Mouse (Mus musculus) cortical plate, adult 2 months (tissue): ENCODE results near the gene Mllt3. TPM values are rescaled to one million over a fixed set of nuclear protein-coding genes. Genes with fewer than 3 reads are reported as not detected.

Source experiments
- H3K27ac ChIP-seq: fragments of 200-500 bp; 2 replicates; pipeline ENCODE4 v1.5.1; 2012; ENCODE audit warnings: low read length, control low read depth, inconsistent platforms; ENCODE audit not compliant: insufficient read depth
- H3K4me1 ChIP-seq: fragments of 200-500 bp; 2 replicates; pipeline ENCODE4 v1.6.1; 2011; ENCODE audit warnings: low read length; ENCODE audit not compliant: control insufficient read depth, insufficient read depth
- H3K4me3 ChIP-seq: fragments of 200-500 bp; 2 replicates; pipeline ENCODE4 v1.5.1; 2011; ENCODE audit warnings: mild to moderate bottlenecking, low read length, control low read depth; ENCODE audit not compliant: insufficient read depth
- CTCF ChIP-seq: fragments of 200-500 bp; IDR thresholded peaks from 2 replicates; pipeline ENCODE4 v1.5.1; 2011; ENCODE audit warnings: mild to moderate bottlenecking, control low read depth, low read length; ENCODE audit not compliant: insufficient read depth; ENCODE audit errors: extremely low read depth
- POLR2A ChIP-seq: fragments of 200-500 bp; IDR thresholded peaks from 2 replicates; pipeline ENCODE4 v1.6.1; 2011; ENCODE audit warnings: mild to moderate bottlenecking, low read length, control low read depth; ENCODE audit not compliant: insufficient read depth; ENCODE audit errors: extremely low read depth
- polyA plus RNA-seq: library from polyadenylated mRNA; depleted of rRNA; stranded (reverse); fragments of >200 nt; gene quantifications from 2 replicates; pipeline ENCODE4 v1.2.3, GENCODE M21; 2012; rRNA removed

Mllt3 gene
- polyA plus RNA-seq, 1 experiment: 23.2 TPM

DNA sequence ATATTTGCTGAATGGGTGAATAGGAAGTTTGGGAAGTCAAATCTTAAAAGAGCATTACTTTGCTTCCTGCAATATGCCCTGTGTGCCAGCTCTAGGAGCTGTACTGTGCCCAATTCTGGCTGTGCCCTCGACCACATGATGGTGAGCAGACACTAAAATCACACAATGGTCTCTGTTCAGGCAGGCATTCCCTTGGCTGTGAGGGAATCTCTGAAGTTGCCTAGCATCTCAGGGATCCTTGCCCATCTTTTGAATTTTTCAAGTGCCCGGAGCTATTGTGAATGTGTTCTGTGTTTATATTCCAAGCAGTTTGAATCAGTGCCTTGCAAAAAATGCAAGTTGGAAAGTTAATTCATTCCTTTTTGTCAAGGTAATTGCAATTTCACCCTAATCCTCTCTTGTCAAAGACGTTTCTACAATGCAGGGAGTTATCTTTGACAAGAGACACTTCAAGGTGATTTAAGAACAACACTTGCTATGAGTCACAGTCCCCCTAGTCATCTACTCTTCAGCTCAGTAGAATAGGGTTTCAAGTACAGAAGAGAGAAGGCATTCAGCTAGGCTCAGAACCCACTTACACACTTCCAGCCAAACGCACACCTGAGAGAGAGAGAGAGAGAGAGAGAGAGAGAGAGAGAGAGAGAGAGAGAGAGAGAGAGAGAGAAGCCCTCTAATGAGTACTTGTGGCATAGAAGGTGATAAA, 283.5 kb downstream of the Mllt3 start:
- Histone ChIP-seq H3K27ac (no peak overlapping the region), H3K4me3 (no peak overlapping the region), H3K4me1 (peaks cover 2% of the 10 kb centered on the region; the same call in 1 of the 2 replicates)
- TF ChIP-seq POLR2A (no peak), CTCF (no peak)

DNA sequence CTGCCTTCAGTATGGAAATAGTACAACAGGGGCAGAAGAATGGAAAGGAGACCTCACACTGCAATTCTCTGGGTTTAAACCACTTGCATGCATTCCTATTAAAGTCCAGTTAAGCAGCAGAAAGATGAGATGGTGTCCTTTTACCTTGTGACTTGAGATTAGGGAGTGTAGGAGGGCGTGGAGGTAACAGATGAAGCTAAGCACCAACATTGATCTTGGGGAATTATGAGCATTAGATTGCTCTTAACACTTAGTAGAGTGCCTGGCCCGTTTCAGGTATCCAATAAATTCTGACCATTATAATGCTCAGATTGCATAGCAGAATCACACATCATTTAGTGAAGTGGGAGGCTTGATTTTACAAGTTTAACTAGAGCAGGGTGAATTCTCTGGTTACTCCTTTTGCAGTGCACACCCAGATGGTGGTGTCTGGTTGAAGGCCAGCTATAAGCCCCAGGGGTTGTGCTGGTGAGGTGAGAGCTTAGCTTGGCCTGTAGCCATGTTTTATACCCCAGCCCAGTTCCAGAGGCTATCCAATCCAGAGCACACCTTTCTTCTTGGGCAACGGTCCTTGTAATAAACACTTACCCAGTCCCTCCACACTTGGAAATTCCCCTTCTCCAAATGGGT, 288.0 kb downstream of the Mllt3 start:
- Histone ChIP-seq H3K4me3 (no peak overlapping the region), H3K27ac (no peak overlapping the region)
- no peak for TF ChIP-seq CTCF
- no peak for TF ChIP-seq POLR2A

DNA sequence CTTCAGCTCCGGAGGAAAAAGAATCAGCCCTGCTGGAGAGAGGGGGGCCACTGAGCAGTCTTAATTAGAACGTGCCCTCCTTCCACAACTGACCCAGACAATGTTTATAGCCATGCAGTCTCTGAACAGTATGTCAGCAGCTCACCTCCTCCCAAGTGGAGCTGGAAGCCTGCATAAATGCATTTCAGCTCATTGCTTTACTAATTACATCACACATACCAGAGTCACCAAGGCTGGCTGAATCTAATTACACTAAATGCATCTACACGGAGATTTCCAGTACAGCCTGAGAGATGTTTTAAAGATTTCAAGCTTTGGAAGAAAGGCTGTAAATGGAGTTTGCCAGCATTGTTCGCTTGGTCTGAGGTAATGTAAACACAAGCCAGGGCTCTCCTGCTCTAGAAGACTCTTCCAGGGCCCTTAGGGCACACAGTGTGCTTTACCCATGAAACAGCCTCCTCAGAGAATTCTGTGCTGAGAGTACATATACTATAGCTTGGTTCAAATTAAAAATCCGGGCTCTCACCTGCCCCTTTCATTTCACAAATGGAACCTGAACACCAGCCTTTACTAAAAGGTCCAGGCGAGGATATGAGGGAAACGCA, 293.5 kb downstream of the Mllt3 start:
- Histone ChIP-seq H3K4me1 (no peaks in the 10 kb centered on the region), H3K4me3 (no peak overlapping the region), H3K27ac (no peak overlapping the region)
- TF ChIP-seq CTCF (no peak), POLR2A (no peak)

More for the DNA sequence above, 288.0 kb downstream of the Mllt3 start:
- H3K4me1 ChIP-seq: peaks cover 2% of the 10 kb centered on the region; the same call in 1 of the 2 replicates

DNA sequence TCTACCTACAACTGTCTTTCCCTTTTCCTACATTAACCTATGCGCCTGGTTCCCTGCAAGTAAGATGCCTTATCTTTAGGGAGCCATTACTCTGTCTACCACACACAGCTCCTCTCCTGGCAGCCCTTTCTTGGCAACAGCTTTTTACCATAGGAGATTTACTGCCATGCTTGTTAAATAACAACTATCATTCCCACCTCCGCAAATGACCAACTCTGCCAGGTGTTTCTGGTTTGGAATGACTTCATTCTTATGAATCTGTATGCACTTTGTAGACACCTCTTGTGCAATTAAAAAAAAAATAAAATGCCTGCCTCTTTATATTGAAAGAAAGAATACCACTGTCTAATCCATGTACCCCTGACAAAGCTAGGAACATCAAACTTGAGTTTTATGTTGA, 294.1 kb downstream of the Mllt3 start:
- Histone ChIP-seq H3K27ac (no peak overlapping the region), H3K4me1 (no peaks in the 10 kb centered on the region), H3K4me3 (no peak overlapping the region)
- TF ChIP-seq POLR2A: no peak

DNA sequence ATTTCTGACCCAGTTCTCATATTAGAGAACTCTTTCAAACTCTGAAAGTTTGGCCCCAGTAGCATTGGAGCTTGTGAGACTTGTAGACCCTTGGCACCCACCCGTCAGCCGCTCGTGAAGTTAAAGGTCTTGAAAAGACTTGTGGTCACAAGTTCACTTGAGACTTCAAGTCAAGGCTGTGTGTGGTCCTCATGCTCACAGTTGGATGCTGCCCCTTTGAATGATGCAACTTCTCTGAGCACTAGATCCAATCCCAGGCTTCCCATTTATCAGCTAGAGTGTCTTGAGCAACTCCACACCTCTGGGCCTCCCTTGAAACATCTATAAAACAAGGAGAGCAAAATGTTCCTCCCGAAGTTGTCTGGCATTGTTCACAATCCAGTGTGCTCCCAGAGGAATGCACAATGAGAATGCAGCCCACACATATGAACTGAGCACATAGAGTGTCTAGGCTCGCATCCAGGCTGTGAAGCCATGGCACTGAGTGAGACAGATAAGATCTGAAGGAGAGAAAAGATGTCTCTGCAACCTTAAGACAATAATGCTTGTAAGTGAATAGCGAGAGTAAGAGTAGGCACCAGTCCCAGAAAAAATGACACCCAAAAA, 295.9 kb downstream of the Mllt3 start:
- no peak for TF ChIP-seq CTCF
- TF ChIP-seq POLR2A: no peak
- H3K4me1 ChIP-seq: no peaks in the 10 kb centered on the region
- no peak overlapping the region for H3K27ac ChIP-seq
- H3K4me3 ChIP-seq: no peak overlapping the region

DNA sequence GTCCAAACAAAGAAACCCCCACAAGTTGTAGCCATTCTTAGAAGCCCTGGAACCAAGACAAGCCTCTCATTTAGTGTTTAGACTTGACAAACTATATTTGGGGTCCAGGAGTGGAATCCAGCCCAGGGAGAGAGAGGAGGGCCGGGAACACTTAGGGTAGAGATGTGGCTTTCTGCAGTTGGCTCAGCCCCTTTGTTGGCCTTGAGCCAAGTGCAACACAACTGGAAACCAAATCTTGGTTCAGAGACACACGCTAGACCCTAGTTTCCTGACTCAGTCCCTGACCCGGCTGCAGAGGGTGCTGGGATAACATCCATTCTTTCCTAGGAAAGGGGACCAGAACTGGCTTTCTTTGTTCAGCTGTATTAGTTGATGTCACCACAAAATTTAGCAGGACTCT, 296.4 kb downstream of the Mllt3 start:
- Histone ChIP-seq H3K27ac (no peak overlapping the region), H3K4me1 (no peaks in the 10 kb centered on the region), H3K4me3 (no peak overlapping the region)
- TF ChIP-seq CTCF (no peak), POLR2A (no peak)

DNA sequence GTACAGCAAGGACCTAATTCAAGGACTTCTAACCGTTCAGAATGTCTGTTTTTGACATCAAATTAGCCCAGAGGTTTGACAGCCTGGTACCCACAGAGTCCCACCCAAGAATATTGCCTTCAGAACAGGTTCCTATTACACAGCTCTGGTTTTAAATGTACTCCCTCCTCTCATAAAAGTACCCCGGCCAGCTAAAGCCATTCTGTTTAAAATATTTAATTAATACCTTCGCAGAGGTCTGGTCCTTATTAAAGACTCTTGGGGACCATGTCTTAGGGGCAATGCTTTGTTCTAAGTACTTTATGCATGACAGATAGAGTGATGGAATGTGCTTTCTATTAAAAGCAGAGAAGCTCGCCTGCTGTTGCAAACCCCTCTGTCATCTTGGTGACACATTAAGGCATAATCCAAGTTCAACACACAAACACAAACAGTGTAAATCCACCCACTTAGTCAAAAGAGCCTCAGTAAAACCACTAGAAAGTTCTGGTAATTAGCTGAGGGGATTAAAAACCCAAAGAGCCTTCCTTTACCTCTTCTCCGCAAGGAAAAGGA, 302.0 kb downstream of the Mllt3 start:
- Histone ChIP-seq H3K4me1 (no peaks in the 10 kb centered on the region), H3K27ac (no peak overlapping the region), H3K4me3 (no peak overlapping the region)
- TF ChIP-seq POLR2A: no peak
- TF ChIP-seq CTCF: no peak

DNA sequence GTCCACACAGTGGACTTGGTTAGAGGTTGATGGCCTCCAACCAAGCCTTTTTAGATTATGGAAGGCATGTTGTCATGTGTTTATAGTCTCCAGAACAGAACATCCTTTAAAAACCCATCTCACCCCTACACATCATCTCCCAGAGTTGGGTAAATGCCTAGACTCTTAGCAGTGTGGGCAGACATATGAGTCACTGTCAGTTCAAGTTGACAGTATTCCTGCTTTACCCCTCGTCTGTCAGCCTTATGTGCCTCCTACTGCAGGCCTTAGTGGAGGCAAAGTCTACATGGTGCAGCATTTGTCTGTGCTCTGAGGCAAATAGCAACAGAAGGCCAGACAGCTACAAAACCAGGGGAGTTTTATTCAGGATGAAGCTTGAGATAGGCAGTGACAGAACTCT, 304.6 kb downstream of the Mllt3 start:
- no peak overlapping the region for H3K27ac ChIP-seq
- TF ChIP-seq CTCF (no peak), POLR2A (no peak)
- no peak overlapping the region for H3K4me3 ChIP-seq
- H3K4me1 ChIP-seq: no peaks in the 10 kb centered on the region

DNA sequence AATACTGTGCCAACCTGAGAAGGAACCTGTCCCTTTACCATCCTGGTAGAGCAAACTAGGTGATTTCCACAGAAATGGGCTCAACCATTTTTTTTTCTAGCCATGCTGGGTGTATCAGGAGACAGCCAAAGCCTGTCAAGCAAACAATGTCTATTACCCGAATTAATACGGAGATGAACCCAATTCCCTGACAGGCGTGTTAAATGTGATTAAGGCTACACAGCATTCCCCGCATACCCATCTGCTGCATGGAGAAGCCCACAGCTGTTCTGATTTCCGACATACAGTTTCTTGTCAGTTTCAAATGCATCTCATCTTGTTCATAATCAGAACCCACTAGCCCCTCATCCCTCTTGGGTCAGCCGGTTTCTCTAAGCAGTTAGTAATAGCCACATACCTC, 309.7 kb downstream of the Mllt3 start:
- H3K4me3 ChIP-seq: no peak overlapping the region
- TF ChIP-seq CTCF: no peak
- no peak overlapping the region for H3K27ac ChIP-seq
- no peaks in the 10 kb centered on the region for H3K4me1 ChIP-seq

Other genes starting within 250 kb of the Mllt3 start
- gene Focad, start 61.3 kb upstream of the Mllt3 start, polyA plus RNA-seq: 40.6 and 42.1 TPM in 2 replicates